Mouse (Mus musculus): ENCODE measurements at regions not wholly inside any gene's neighbourhood (a gene's known extent, or its start where the extent isn't known, plus 50 kb on each side); places are given as distances from the start of the nearest gene placed in this dataset.

- ATAC-seq: no peak
- no peak overlapping the region for H3K27ac ChIP-seq (ENCODE audit: low read length)
- no peaks in the 10 kb centered on the region for H3K4me1 ChIP-seq (ENCODE audit: insufficient read depth, low read depth, low read length)
- DNase-seq (ENCODE audit: low spot score): no peak
- no peak overlapping the region for H3K9ac ChIP-seq (replicated peaks; ENCODE audit: low read depth)
- H3K36me3 ChIP-seq (ENCODE audit: insufficient read depth, low read length): no peaks in the 10 kb centered on the region
- no peak for TF ChIP-seq CTCF (IDR thresholded peaks at IDR 0.05)
- no peak for TF ChIP-seq EP300 (IDR thresholded peaks at IDR 0.05)
- no peaks in the 10 kb centered on the region for H3K9me3 ChIP-seq (ENCODE audit: low read length)
- no peak overlapping the region for H3K4me2 ChIP-seq (replicated peaks; ENCODE audit: low read depth, low read length)
- no peaks in the 10 kb centered on the region for H3K27me3 ChIP-seq (replicated peaks; ENCODE audit: insufficient read depth, low read length)
- WGBS: 59% methylated on average over 13 of the region's 13 CpGs
- H3K4me3 ChIP-seq (ENCODE audit: low read depth, low read length): no peak overlapping the region
These were observed 169.4 kb upstream of the Runx1 start for GRCm38 (mm10) chr16:92995132-92995992.

- DNase-seq (ENCODE audit: low spot score) (peak; percentile 30), ATAC-seq (peak; percentile 28; the same call in 1 of the 2 replicates)
- Histone ChIP-seq H3K27me3 (replicated peaks; ENCODE audit: insufficient read depth, low read length) (no peaks in the 10 kb centered on the region), H3K27ac (ENCODE audit: low read length) (no peak overlapping the region), H3K9me3 (ENCODE audit: low read length) (no peaks in the 10 kb centered on the region), H3K4me1 (ENCODE audit: insufficient read depth, low read depth, low read length) (no peaks in the 10 kb centered on the region), H3K36me3 (ENCODE audit: insufficient read depth, low read length) (no peaks in the 10 kb centered on the region), H3K4me3 (ENCODE audit: low read depth, low read length) (no peak overlapping the region), H3K4me2 (replicated peaks; ENCODE audit: low read depth, low read length) (no peak overlapping the region), H3K9ac (replicated peaks; ENCODE audit: low read depth) (no peak overlapping the region)
- TF ChIP-seq EP300 (IDR thresholded peaks at IDR 0.05) (no peak), CTCF (IDR thresholded peaks at IDR 0.05) (no peak)
- WGBS: 18% methylated on average over 3 of the region's 3 CpGs
These were observed 166.9 kb upstream of the Runx1 start for GRCm38 (mm10) chr16:92992876-92993275.

GRCm38 (mm10) chr16:92991405-92991804 is 165.5 kb upstream of the Runx1 start:
- Histone ChIP-seq H3K36me3 (ENCODE audit: insufficient read depth, low read length) (no peaks in the 10 kb centered on the region), H3K4me3 (ENCODE audit: low read depth, low read length) (no peak overlapping the region), H3K9me3 (ENCODE audit: low read length) (no peaks in the 10 kb centered on the region), H3K4me1 (ENCODE audit: insufficient read depth, low read depth, low read length) (no peaks in the 10 kb centered on the region), H3K27me3 (replicated peaks; ENCODE audit: insufficient read depth, low read length) (no peaks in the 10 kb centered on the region), H3K9ac (replicated peaks; ENCODE audit: low read depth) (no peak overlapping the region), H3K27ac (ENCODE audit: low read length) (no peak overlapping the region), H3K4me2 (replicated peaks; ENCODE audit: low read depth, low read length) (no peak overlapping the region)
- peak; percentile 32 for DNase-seq (ENCODE audit: low spot score)
- TF ChIP-seq EP300 (IDR thresholded peaks at IDR 0.05): no peak
- no peak for TF ChIP-seq CTCF (IDR thresholded peaks at IDR 0.05)
- ATAC-seq: no peak
- 62% methylated on average over 7 of the region's 7 CpGs for WGBS

- Histone ChIP-seq H3K9ac (replicated peaks; ENCODE audit: low read depth) (no peak overlapping the region), H3K4me2 (replicated peaks; ENCODE audit: low read depth, low read length) (no peak overlapping the region), H3K27me3 (replicated peaks; ENCODE audit: insufficient read depth, low read length) (no peaks in the 10 kb centered on the region), H3K9me3 (ENCODE audit: low read length) (no peaks in the 10 kb centered on the region), H3K4me3 (ENCODE audit: low read depth, low read length) (no peak overlapping the region), H3K27ac (ENCODE audit: low read length) (no peak overlapping the region), H3K36me3 (ENCODE audit: insufficient read depth, low read length) (no peaks in the 10 kb centered on the region), H3K4me1 (ENCODE audit: insufficient read depth, low read depth, low read length) (no peaks in the 10 kb centered on the region)
- ATAC-seq (no peak), DNase-seq (ENCODE audit: low spot score) (no peak)
- WGBS: no CpG with 5 or more reads among the region's 1 CpGs
- TF ChIP-seq EP300 (IDR thresholded peaks at IDR 0.05): no peak
- TF ChIP-seq CTCF (IDR thresholded peaks at IDR 0.05): no peak
These were observed 162.5 kb upstream of the Runx1 start for GRCm38 (mm10) chr16:92988416-92988815.

- Histone ChIP-seq H3K36me3 (ENCODE audit: insufficient read depth, low read length) (no peaks in the 10 kb centered on the region), H3K27ac (ENCODE audit: low read length) (no peak overlapping the region), H3K4me3 (ENCODE audit: low read depth, low read length) (no peak overlapping the region), H3K9me3 (ENCODE audit: low read length) (no peaks in the 10 kb centered on the region), H3K27me3 (replicated peaks; ENCODE audit: insufficient read depth, low read length) (no peaks in the 10 kb centered on the region), H3K4me1 (ENCODE audit: insufficient read depth, low read depth, low read length) (no peaks in the 10 kb centered on the region), H3K4me2 (replicated peaks; ENCODE audit: low read depth, low read length) (no peak overlapping the region), H3K9ac (replicated peaks; ENCODE audit: low read depth) (no peak overlapping the region)
- no peak for ATAC-seq
- DNase-seq (ENCODE audit: low spot score): no peak
- 82% methylated on average over 3 of the region's 3 CpGs for WGBS
- no peak for TF ChIP-seq EP300 (IDR thresholded peaks at IDR 0.05)
- TF ChIP-seq CTCF (IDR thresholded peaks at IDR 0.05): peak; percentile 40
These were observed 162.1 kb upstream of the Runx1 start for GRCm38 (mm10) chr16:92988000-92988399.

GRCm38 (mm10) chr16:92985768-92986167 is 159.8 kb upstream of the Runx1 start:
- TF ChIP-seq CTCF (IDR thresholded peaks at IDR 0.05): no peak
- TF ChIP-seq EP300 (IDR thresholded peaks at IDR 0.05): no peak
- no peak for DNase-seq (ENCODE audit: low spot score)

More at GRCm38 (mm10) chr16:92985768-92986167, 159.8 kb upstream of the Runx1 start:
- H3K9me3 ChIP-seq (ENCODE audit: low read length): no peaks in the 10 kb centered on the region
- no peak overlapping the region for H3K9ac ChIP-seq (replicated peaks; ENCODE audit: low read depth)
- H3K4me3 ChIP-seq (ENCODE audit: low read depth, low read length): no peak overlapping the region
- WGBS: 54% methylated on average over 6 of the region's 6 CpGs
- no peak overlapping the region for H3K4me2 ChIP-seq (replicated peaks; ENCODE audit: low read depth, low read length)
- ATAC-seq: no peak
- no peaks in the 10 kb centered on the region for H3K4me1 ChIP-seq (ENCODE audit: insufficient read depth, low read depth, low read length)
- no peaks in the 10 kb centered on the region for H3K27me3 ChIP-seq (replicated peaks; ENCODE audit: insufficient read depth, low read length)
- H3K36me3 ChIP-seq (ENCODE audit: insufficient read depth, low read length): no peaks in the 10 kb centered on the region
- no peak overlapping the region for H3K27ac ChIP-seq (ENCODE audit: low read length)

All from lung, postnatal 0 days (tissue).